Mouse (Mus musculus) heart, adult 18-20 months (tissue): ENCODE results near the gene Bri3bp. TPM values are rescaled to one million over a fixed set of nuclear protein-coding genes. Genes with fewer than 3 reads are reported as not detected.
"Not testable (repeated sequence)": the region's sequence is repeated elsewhere in the genome, so short reads cannot be mapped to it uniquely, and the experiment has no call there.

Experiments used
- DNase-seq, 2 experiments: peaks; one replicate each; pipeline ENCODE4 v3.0.0; 2021 to 2022; ENCODE audit warnings: mixed read lengths in 1 of 2
- total RNA-seq, 2 experiments: library from RNA; stranded (reverse); gene quantifications; 2 replicates each; pipeline ENCODE4 v1.2.3; 2021

Gene Bri3bp
- total RNA-seq, 2 experiments from 2014 or later, result 50.9 to 54.5 TPM

DNA sequence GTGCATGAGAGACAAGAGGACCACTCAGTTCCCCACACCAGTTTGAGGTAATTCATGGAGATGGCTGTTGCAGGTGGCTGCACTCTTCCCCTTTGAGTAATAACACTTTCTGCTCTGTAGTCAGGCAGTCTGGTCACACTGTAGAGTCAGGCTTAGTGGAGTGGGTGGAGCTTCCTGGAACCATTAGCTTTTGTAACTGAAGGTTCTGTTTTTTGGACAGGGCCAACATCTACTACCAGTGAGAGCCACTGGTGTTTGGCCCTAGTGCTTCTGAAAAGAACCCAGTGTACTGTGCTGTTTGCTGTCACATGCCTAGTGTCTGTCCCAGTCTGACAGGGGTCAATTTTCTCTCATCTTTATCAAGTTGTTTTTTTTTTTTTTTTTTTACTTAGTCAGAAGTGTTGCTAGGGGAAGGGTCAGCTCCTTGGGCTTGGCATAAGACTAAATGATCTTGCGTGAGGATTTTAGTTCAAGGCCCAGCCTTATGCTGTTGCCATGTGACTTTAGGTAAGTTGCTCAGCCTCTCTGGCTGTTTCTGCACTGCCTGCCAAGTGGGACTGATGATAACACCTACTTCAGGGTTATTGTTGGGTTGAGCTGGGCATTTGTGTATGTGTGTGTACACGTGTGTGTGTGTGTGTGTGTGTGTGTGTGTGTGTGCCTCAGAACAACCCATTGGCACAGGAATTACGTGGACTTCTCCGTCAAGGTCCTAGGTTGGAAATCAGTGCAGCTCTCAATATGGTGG is 43.8 kb downstream of the Bri3bp start:
- DNase-seq, result peak in 1 of 2 experiments; percentile 40

DNA sequence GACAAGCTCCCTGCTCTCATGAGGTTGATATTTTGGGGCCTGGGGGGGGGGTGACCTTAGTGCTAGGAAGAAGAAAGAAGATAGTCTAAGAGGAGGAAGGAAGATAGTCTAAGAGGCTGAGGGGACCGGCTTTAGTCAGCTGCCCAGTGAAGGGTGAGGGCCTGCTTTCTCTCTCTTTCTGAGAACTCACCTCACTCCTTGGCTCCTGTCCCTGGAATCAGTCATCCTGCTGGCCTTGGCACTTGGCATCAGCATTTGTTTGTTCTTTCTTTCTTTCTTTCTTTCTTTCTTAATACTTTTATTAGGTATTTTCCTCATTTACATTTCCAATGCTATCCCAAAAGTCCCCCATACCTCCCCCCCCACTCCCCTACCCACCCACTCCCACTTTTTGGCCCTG is 44.7 kb downstream of the Bri3bp start:
- DNase-seq, result no peak

DNA sequence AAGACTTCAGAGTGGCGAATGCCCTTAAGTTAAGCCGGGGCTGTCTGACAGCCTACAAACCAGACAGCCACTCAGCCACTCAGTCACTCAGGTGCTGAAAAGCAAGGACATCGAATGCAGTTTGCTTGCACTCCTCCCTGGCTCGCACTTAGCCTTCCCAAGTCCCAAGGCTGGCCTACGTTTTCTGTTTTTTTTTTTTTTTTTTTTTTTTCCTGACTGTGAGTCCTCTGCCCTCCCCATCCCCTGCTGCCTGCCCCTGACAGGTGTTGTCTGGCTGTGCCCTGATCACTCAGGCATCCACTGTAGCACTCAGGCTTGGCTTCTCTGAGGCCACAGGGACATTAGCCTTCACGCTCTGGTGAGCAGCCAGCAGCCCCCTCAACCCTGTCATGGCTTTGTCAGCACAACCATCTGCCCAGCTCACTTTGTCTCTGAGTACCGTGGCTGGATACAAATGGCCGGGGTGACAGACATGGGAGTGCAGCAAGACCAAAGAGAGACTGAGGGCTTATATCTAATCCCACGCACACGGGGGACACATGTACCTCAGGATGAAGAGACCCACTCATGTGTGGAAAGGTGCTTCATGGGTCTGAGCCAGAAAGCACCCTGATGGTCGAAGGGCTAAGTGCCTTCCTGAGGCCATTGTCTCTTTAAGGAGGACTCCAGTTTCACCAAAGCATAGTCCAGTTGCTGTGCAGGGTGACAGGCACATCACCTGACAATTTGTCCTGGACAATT is 46.2 kb downstream of the Bri3bp start:
- no peak for DNase-seq

DNA sequence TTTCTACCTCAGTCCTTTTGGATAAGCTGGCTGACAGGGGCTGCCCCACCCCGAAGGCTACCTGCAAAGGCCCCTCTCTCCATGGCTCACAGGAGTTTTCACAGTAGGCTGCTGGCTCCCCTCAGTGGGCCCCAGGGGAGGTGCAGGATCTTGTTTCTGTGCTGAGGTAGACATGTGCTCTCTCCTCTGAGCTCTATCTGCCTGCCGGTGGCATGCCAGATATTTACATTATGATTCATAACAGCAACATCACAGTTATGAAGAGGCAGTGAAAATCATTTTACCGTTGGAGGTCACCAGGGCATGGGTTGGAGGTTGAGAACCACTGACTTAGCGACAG is 46.7 kb downstream of the Bri3bp start:
- DNase-seq, result no peak

DNA sequence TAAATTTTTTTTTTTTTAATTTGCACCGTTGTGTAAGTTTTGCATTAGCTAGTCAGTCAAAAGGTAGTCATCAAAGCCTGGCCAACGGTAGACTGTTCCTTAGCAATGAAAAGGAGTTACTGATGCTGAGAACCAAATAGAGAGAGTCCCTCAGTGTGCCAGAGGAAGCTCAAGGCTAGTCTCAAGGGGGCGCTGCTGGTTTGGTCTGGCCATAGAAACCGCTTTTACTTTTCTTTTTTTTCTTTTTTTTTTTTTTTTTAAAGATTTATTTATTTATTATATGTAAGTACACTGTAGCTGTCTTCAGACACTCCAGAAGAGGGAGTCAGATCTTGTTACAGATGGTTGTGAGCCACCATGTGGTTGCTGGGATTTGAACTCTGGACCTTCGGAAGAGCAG is 47.6 kb downstream of the Bri3bp start:
- not testable (repeated sequence) for DNase-seq

DNA sequence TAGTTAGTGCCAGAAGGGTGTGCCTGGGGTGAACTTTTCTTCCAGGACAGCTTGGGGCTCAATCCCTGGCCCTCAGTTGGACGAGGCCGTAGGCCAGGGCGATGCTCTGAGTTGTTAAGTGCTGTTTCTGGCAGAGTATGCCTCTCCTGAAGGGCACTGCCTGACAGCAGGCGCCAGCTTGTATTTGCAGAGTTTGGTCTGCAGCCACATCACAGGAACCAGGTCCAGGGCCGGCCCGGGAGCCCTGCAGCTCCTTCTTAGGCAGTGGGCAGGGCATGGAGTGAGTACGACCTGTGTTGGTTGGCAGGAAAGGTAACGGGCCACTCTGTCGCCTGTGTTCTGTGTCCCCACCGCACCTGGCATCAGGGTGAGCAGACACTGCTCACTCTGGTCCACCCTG is 49.7 kb downstream of the Bri3bp start:
- DNase-seq, result peak; percentile 57 to 81

DNA sequence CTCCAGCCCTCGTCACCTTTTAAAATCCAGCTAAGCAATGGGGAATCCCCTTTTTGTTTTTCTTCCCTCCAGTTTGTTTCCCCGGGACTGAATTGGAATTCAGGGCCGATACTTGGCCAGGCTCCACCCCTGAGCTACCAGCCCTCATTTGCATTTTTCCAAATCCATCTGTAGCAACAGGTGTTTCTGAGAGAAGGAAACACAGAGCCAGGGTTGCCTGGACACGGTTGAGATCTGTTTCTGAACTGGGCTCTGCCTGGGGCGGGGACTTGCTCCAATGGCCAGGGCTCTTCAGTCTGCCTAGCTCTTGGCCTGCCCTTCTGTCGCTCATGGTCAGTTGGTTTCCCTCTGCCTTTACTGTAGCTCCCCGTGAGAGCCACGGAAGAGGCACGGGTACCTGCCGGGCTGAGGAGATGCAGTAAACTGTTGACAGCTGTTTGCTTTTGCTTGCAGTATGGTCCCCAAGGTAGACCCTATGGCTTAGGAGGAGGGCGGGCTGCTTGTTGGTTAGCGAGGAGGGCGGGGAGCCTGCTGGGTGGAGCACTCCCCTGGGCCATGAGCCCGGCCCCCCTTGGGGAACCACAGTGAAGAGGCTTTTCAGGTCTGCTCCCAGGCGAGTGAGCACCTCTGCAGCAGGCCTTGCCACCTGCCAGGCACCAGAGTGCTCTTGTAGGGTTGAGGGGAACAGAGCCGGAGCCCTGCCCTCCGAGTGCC is 51.2 kb downstream of the Bri3bp start:
- no peak for DNase-seq

DNA sequence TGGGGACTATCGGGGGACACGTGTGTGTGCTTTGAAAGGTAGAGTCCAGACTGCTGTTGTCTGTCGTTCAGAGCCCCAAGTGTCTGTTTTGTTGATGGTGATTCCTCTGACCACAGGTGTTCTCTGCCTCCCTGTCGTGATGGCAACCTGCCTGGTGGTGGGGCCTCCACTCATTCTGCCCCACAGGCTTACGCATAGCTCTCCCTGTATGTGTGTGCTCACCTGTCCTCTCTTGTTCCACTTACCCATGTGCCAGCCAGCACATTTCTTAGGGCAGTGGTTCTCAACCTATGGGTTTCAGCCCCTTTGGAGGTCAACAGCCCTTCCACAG is 51.7 kb downstream of the Bri3bp start:
- no peak for DNase-seq

DNA sequence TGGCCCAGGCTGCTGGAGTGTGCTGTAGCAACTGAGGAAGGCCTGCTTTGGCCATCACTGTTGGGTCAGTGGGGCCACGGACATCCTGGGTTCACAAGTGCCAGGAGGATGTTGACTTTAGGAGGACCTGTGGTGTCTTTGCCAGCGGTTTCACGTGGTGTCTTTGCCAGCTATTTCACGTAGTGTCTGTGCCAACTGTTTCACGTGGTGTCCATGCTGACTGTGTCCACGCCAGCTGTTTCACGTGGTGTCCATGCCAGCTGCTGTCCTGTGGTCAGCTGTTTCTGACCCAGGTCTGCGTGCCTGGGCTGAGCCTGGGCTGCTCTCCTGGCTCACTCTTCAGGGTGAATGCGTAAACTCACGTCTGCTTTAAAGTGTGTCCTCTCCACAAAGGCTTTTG is 54.3 kb downstream of the Bri3bp start:
- DNase-seq, result peak; percentile 39 to 60

DNA sequence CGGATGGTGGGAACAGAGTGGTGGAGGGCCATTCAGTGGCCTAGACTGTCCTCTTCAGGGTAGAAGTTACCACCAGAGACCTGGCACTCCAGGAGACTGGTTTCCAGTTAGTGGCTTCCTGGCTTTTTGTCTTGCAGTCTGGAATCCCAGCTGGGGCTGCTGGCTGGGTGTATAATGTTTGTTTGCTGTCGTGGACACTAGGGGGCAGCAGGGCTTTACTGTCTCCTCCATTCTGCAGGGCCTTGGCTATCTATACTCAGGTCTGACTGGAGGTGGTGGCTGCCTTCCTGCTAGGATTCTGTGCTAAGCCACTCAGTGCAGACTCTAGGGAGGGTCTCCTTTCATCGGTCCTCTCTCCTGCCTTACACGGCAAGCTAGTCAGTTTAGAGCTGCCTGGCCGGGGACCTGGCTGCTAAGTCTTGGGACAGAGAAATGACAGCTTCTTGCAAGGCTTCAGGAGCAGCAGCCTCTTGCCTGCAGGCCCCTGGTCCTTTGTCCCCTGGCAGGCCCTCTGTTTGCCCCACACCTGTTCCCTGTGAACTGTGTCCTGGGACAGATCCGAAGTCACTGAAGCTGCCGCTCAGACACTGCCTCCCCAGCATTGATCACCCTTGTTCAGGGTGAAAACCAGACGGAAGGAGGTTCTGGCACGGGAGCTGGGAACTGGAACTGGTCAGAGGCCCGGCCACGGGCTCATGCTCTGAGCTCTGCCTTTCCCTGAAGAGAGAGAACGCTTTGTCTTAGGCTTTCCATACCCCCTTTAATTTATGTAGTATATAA is 56.6 kb downstream of the Bri3bp start:
- peak; percentile 49 to 74 for DNase-seq

DNA sequence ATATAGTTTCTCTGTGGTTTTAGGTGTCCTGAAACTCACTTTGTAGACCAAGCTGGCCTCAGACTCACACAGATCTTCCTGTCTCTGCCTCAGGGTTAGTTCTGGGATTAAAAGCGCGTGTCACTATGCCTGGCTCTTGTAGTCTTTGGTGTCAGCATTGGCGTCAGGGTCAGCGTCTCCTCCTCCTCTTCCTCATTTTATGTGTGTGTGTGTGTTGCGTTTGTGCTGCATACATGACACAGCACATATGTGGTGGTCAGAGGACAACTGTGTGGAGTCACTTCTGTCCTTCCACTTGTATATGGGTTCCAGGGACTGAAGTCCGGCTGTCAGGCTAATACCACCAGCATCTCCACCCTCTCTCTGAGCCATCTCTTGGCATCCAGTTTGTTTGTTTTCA is 60.1 kb downstream of the Bri3bp start:
- DNase-seq, result no peak

DNA sequence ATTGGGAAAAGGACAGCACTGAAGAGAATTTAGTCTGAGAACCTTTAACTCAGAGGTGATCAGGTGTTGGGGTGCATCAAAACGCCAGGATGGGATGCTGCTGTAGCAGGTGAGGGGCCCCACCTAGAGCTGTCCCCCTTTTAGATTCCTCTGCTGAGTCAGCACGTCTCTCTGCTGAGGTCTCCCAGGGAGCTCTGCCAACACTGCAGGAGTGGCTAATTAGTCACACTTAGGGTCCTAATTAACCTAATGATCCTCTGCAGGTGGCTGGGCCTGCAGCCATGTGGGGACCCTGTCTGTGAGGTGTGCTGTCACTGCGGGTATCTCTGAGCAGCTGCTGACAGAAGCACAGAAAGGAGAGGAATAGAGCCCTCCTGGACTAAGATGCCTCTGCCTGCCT is 60.8 kb downstream of the Bri3bp start:
- no peak for DNase-seq

DNA sequence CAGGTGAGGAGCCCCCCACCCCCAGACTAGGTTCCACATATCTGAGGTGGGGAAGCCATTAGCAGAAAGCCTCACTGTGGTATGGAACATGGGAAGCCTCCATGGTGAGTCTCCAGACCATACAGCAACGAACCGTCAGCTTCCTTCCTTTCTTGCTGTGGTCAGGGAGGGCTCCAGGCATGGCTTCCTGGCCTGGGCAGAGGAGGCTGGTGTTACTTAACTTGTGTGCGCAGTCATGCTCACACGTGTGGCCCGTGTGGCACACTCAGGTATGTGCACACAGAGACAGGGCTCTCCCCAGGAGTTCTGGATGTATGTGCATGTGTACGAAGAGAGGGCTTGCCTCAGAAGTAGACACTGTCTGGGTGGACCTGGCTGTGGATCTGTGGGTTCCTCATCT is 62.3 kb downstream of the Bri3bp start:
- DNase-seq, result no peak

DNA sequence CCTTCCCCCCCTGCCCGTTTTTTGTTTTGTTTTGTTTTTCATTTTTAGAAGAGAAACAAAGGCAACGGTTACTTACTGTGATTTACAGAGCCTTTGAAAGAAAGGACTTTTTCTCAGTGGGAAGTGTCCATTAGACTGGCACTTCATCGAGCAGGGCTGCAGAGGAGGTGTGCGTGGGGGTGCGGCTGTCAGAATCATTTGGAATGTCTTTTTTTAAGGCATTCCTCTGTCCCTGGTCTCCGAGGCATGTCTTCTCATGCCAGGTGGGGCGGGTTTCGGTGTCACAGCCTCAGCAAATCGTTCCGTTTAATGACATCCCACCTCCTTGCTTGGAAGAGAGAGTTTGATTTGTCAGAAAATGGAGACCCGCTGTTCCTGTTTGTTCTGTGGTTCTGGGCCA is 63.3 kb downstream of the Bri3bp start:
- no peak for DNase-seq

DNA sequence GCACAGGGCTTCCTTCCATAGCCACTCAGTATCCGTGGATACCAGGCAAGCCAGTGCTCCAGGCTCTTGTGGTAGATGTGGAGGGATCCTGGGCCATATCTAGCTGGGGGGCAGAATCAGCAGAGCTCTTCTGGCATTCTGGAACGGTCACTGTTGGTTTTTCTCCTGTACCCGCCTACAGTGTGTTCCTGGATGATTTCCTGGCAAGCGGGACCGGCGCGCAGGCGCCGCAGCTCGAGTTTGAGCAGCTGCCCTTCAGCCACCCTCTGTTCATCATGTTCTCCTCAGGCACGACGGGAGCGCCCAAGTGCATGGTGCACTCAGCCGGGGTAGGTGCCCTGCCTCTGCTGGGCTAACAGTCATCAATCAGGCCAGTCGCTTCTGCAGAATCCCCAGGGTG is 64.6 kb downstream of the Bri3bp start:
- no peak for DNase-seq

DNA sequence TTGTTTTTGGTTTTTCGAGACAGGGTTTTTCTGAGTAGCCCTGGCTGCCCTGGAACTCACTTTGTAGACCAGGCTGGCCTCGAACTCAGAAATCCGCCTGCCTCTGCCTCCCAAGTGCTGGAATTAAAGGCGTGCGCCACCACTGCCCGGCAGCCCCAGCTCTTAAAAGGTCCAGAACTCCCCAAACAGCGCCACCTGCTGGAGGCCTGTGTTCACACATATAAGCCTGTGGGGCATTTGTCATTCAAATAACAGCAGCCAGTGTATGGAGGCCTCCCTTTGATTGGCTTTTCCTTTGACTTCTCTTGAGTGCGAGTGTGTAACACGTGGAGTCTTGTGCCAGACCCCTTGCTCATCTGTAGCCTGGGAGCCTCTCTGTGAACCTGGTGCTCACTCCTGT is 66.2 kb downstream of the Bri3bp start:
- no peak for DNase-seq

DNA sequence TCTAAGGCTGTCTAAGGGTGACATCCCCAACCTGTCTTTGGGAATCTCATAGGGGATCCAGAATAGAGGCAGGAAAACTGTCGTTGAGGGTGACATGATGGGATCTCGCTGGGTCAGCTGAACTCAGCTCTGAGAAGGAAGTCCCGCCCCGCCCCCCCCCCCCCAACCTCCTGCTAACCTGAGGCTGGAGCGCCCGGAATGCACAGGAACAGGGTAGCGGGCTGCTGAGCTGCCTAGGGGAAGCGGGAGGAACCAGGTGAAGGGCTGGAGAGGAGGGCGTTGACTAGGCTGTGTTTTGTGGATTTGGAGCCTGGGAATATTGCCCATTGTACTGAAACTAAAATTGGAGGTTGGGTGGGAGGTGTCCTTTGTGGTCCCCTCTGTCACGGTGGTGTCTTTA is 66.6 kb downstream of the Bri3bp start:
- no peak for DNase-seq

DNA sequence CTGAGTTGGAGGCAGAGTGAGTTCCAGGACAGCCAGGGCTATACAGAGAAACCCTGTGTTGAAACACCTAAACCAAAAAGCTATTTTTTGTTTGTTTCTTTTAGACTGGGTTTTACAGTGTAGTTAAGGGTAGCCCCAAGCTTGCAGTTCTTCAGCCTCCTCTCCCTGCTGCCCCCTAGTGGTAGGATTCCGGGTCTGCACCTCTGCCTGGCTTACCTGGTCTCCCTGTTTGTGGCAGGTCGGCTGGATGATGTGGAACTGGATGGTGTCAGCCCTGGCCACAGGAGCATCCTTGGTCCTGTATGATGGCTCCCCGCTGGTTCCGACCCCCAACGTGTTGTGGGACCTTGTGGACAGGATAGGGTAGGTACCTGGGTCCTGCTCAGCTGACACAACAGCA is 68.2 kb downstream of the Bri3bp start:
- peak in 1 of 2 experiments; percentile 68 for DNase-seq
